Mouse (Mus musculus) forebrain, embryonic 11.5 days (tissue): ENCODE results near the gene Pkp2. TPM values are rescaled to one million over a fixed set of nuclear protein-coding genes. Genes with fewer than 3 reads are reported as not detected.
"Not testable (repeated sequence)": the region's sequence is repeated elsewhere in the genome, so short reads cannot be mapped to it uniquely, and the experiment has no call there.

Source experiments
- ATAC-seq: fragments of 200-750 bp; cut with Nextera tagmentation; replicated peaks from 2 replicates; pipeline ENCODE4 v1.8.0; 2017; ENCODE audit warnings: moderate TSS enrichment; ENCODE audit not compliant: low FRiP score
- DNase-seq: peaks from one replicate; pipeline ENCODE4 v3.0.0-alpha.2; 2017; ENCODE audit warnings: low spot score
- H3K27ac ChIP-seq: fragments of 300-500 bp; sonication (generic); 2 replicates; pipeline ENCODE4 v1.5.1; 2014; ENCODE audit warnings: low read depth, low read length
- H3K27me3 ChIP-seq: fragments of 300-500 bp; sonication (generic); 2 replicates; pipeline ENCODE4 v1.6.1; 2014; ENCODE audit warnings: mild to moderate bottlenecking, low read length, mixed read lengths; ENCODE audit not compliant: control insufficient read depth, insufficient read depth
- H3K36me3 ChIP-seq: fragments of 300-500 bp; sonication (generic); 2 replicates; pipeline ENCODE4 v1.6.1; 2014; ENCODE audit warnings: mild to moderate bottlenecking, low read length, moderate library complexity, mixed read lengths; ENCODE audit not compliant: control insufficient read depth, insufficient read depth
- H3K4me1 ChIP-seq: fragments of 300-500 bp; sonication (generic); replicated peaks from 2 replicates; pipeline ENCODE4 v1.6.1; 2014; ENCODE audit warnings: low read length, mixed read lengths; ENCODE audit not compliant: control insufficient read depth, insufficient read depth
- H3K4me2 ChIP-seq: fragments of 300-500 bp; sonication (generic); 2 replicates; pipeline ENCODE4 v1.6.1; 2014; ENCODE audit warnings: low read depth, mild to moderate bottlenecking, low read length, moderate library complexity, mixed read lengths; ENCODE audit not compliant: severe bottlenecking
- H3K4me3 ChIP-seq: fragments of 300-500 bp; sonication (generic); 2 replicates; pipeline ENCODE4 v1.5.1; 2014; ENCODE audit warnings: low read depth, low read length
- H3K9ac ChIP-seq: fragments of 300-500 bp; sonication (generic); 2 replicates; pipeline ENCODE4 v1.6.1; 2014; ENCODE audit warnings: low read length
- H3K9me3 ChIP-seq: fragments of 300-500 bp; sonication (generic); 2 replicates; pipeline ENCODE4 v1.6.1; 2016; ENCODE audit warnings: low read length, mixed read lengths; ENCODE audit not compliant: control insufficient read depth
- WGBS: fragments of 180-500 bp; shearing (Covaris S2); extraction: QIAGEN DNeasy Blood & Tissue Kit; methylation state at CpG from one replicate; pipeline ENCODE4 v1.1.7; 2014; 5-methylcytosine and 5-hydroxymethylcytosine counted together
- polyA plus RNA-seq: library from polyadenylated mRNA; unstranded; fragments of >200 nt; fragmentation: Nextera tagmentation; extraction: Ambion mirVana; gene quantifications from 2 replicates; pipeline ENCODE4 v1.2.1, GENCODE M21; 2014

The Pkp2 gene
- 4.0 and 4.4 TPM in 2 replicates for polyA plus RNA-seq

DNA sequence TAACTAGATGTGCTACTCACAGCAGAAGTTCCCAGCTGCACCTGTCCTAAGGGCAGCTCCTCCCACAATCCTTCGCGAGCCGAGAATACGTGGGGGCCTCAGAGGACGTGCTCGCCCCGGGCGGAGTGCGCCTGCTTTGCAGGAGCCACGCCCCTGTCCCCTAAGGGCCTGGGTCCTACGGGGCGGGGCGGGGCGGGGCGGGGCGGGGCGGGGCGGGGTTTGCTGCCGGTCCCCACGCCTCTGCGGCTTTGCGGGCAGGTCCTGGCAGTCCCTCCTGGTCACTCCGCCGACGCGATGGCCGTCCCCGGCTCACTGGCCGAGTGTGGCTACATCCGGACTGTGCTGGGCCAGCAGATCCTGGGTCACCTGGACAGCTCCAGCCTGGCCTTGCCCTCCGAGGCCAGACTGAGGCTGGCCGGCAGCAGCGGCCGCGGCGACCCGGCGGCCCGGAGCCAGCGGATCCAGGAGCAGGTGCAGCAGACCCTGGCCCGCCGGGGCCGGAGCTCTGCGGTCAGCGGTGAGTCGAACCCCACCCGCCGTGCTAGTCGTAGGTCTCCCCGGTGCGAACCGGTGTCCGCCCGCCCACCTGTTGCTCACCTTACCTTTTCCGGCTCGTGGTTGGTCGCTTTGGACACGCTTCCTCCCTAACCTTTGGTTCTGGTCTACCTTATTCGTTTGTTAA is at the start of gene Pkp2:
Pkp2 (plus strand) TSS at position 240 of the 682 bp plus-strand sequence.
- Histone ChIP-seq H3K9ac (peak within 1 kb of the TSS; percentile 43; the same call in 1 of the 2 replicates), H3K9me3 (no peaks in the 10 kb centered on the region), H3K27ac (no peak within 1 kb of the TSS), H3K4me3 (peak within 1 kb of the TSS; percentile 63), H3K4me1 (no peaks in the 10 kb centered on the region), H3K4me2 (peak within 1 kb of the TSS; percentile 99), H3K36me3 (no peaks in the 10 kb centered on the region), H3K27me3 (peaks cover 13% of the 10 kb centered on the region)
- ATAC-seq (peak; percentile 98), DNase-seq (peak; percentile 92)
- under 1% methylated on average over 47 of the region's 59 CpGs for WGBS

DNA sequence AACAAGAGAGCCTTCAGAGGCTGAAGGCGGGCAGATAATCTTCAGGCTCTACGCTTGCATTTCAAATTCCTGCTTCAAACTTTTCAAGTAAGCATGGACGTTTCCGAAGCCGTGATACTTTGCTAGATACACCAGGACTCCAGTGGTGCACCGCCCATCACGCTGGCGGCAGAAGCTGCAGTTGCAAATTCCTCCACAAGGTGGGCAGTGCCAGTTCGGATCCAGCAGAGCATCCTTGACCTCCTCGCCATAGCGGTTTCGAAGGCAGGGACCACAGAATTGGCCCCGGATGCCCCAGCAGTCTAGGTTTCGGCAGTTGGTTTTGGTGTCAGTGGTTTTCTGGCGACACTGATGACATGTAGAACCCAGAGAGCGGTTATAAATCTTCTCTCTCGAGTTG is 15.7 kb upstream of the Pkp2 start:
- 69% methylated on average over 17 of the region's 17 CpGs for WGBS
- Histone ChIP-seq H3K4me3 (no peak overlapping the region), H3K9me3 (no peaks in the 10 kb centered on the region), H3K4me1 (no peaks in the 10 kb centered on the region), H3K9ac (no peak overlapping the region), H3K27me3 (no peaks in the 10 kb centered on the region), H3K27ac (no peak overlapping the region), H3K36me3 (no peaks in the 10 kb centered on the region), H3K4me2 (no peak overlapping the region)
- ATAC-seq (no peak), DNase-seq (no peak)

DNA sequence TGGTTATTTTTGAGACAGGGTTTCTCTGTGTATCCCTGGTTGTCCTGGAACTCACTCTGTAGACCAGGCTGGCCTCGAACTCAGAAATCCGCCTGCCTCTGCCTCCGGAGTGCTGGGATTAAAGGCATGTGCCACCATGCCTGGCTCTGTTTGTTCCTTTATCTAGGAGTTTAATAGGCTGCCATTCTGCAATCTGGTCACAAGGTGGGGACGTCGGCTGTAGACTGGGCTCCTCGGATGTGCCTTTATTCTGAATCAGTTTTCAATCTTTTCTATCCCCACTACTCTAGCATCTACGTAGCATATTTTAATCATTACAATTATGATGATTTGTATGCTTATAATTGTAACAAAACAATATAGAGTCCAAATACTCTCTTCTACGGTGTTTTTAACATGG is 11.1 kb upstream of the Pkp2 start:
- H3K27me3 ChIP-seq, H3K36me3 ChIP-seq, H3K9me3 ChIP-seq, H3K4me1 ChIP-seq, H3K4me2 ChIP-seq, H3K27ac ChIP-seq, H3K4me3 ChIP-seq, H3K9ac ChIP-seq: not testable (repeated sequence)
- ATAC-seq (peak; percentile 65; the same call in 1 of the 2 replicates), DNase-seq (peak; percentile 49)
- 46% methylated on average over 8 of the region's 8 CpGs for WGBS

DNA sequence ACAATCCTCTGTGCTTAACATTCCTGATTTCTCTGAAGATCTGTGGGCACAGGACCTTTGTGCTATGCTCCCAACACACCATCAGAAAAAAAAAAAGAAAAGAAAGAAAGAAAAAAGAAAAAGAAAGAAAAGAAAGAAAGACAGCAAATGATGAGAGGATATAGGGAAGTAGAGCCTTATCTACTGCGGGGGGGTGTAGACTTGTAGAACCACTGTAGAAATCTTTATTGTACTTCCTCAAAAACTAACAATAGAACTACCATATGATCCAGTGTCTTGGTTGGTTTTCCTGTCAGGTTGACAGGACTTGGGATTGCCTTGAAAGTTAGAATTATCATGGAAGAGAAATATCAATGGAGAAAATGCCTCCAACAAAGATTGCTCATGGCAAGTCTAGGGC is 8.5 kb upstream of the Pkp2 start:
- Histone ChIP-seq H3K27ac (no peak overlapping the region), H3K9me3 (no peaks in the 10 kb centered on the region), H3K27me3 (no peaks in the 10 kb centered on the region), H3K9ac (no peak overlapping the region), H3K4me2 (no peak overlapping the region), H3K4me1 (no peaks in the 10 kb centered on the region), H3K36me3 (no peaks in the 10 kb centered on the region), H3K4me3 (no peak overlapping the region)
- DNase-seq: no peak
- ATAC-seq: no peak
- 95% methylated on average over 1 of the region's 1 CpGs for WGBS

DNA sequence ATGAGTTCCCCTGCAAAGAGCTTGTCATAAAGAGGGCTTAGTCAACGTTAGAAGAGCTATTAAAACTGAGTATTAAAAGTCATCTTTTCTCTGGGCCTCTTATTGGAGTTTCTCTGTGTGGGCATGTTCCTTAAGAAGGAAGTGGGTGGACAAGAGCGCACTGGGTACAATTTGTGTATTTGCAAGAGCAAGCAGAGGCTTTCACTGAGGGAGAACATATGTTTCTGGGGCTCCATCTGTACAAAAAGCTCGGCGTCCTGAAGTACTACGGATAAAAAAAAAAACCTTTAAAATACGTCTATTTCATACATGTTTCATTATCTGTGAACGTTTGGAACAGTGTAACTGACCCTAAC is 417 bp upstream of the Pkp2 start:
- no peaks in the 10 kb centered on the region for H3K36me3 ChIP-seq
- H3K27ac ChIP-seq: no peak overlapping the region
- H3K9me3 ChIP-seq: no peaks in the 10 kb centered on the region
- 22% methylated on average over 7 of the region's 7 CpGs for WGBS
- H3K4me2 ChIP-seq: peak overlapping the region; percentile 99
- DNase-seq: no peak
- no peaks in the 10 kb centered on the region for H3K4me1 ChIP-seq
- no peak for ATAC-seq
- H3K9ac ChIP-seq: no peak overlapping the region
- H3K4me3 ChIP-seq: peak overlapping the region; percentile 63
- H3K27me3 ChIP-seq: peaks cover 13% of the 10 kb centered on the region

DNA sequence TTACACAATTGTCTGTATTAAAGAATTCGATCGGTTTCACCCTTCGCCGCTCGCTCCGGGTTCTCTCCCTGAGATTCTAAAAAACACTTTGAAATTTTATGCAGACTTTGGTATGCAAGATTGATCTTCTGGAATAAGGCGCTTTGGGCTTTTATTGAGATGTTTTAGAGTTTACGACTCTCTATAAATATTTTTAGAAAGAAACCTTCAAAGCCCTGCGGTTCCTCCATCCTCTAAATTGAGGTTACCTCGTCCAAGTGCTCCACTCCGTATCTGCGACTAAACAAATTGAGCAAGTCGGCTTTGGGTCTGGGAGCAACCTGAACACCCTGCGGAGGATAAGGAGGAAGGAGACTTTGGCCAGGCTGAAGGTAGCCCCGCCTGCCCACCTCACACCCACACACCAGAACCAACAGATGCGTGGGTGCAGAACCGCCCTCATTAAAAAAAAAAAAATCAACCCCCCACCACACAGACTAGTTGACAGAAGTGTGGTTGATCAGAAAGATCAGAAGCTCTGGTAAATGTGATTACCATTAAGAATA is 715 bp downstream of the Pkp2 start:
- DNase-seq (no peak), ATAC-seq (no peak)
- Histone ChIP-seq H3K27ac (no peak overlapping the region), H3K4me3 (peak overlapping the region; percentile 63), H3K27me3 (peaks cover 13% of the 10 kb centered on the region), H3K4me2 (peak overlapping the region; percentile 99), H3K4me1 (no peaks in the 10 kb centered on the region), H3K9me3 (no peaks in the 10 kb centered on the region), H3K36me3 (no peaks in the 10 kb centered on the region), H3K9ac (peak overlapping the region; percentile 43; the same call in 1 of the 2 replicates)
- WGBS: 3% methylated on average over 17 of the region's 17 CpGs

DNA sequence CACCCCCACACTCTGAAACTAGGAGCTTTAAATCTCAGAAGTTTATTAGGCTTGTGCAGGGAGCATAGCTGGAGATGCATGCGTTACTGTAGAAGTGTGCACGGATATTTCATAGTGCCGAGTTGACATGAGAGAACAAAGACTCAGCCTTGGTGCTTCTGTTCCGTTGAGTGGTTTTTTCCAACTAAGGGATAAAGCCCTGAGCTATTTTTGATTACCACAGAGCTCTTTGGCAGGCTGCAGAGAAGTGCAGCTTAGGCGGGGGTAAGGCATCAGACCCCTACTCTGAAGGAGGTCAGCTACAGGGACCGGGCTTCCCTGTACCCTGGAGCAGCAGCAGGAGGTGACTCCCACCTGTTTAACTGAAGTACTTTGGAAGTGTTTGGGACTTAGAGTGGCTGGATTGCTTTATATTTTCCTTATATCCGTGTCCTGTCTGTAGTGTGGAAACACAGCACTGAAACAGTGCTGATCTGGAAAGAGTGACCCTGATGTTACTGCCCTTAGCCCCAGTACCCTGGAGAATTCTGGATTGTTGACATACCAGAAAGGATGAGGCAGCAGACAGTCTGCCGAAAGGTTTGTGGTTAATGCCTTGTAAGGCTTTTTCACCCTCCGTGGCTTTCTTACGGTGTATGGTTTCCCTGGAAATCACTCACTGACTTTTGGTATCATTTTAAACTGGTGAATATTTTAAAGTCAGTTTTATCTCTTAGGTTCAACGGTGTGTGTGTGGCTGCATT is 2.7 kb downstream of the Pkp2 start:
- Histone ChIP-seq H3K4me2 (no peak overlapping the region), H3K27ac (no peak overlapping the region), H3K9me3 (no peaks in the 10 kb centered on the region), H3K27me3 (peaks cover 13% of the 10 kb centered on the region), H3K4me1 (no peaks in the 10 kb centered on the region), H3K4me3 (no peak overlapping the region), H3K9ac (no peak overlapping the region), H3K36me3 (no peaks in the 10 kb centered on the region)
- 30% methylated on average over 11 of the region's 11 CpGs for WGBS
- DNase-seq (no peak), ATAC-seq (no peak)

DNA sequence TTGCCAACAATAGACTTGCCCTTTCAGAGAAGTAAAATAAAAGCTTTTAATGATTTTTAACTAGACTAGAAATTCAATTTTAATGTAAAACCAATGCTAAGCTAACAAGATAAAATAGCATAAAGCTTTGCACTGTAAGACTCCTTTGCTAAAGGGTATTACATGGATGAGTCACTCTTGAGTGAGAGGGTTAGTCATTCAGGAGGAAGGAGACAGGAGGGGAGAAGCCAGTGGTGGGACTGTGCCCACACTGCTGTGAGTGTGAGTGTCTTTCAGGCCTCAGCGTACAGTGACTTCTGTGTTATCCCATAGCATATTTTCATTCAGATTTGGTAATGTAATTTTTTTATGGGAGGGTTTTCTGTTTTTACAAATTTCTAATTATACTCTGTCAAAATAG is 3.8 kb downstream of the Pkp2 start:
- Histone ChIP-seq H3K4me3 (no peak overlapping the region), H3K27ac (no peak overlapping the region), H3K4me2 (no peak overlapping the region), H3K9ac (no peak overlapping the region), H3K27me3 (peaks cover 13% of the 10 kb centered on the region), H3K4me1 (no peaks in the 10 kb centered on the region), H3K36me3 (no peaks in the 10 kb centered on the region), H3K9me3 (no peaks in the 10 kb centered on the region)
- DNase-seq: no peak
- WGBS: 95% methylated on average over 1 of the region's 1 CpGs
- ATAC-seq: no peak
